Mouse (Mus musculus) activated CD4-positive, CD25-positive, alpha-beta regulatory T cell, adult 4 months (primary cell): Measurements from ENCODE around the gene Fhod1. TPM values are rescaled to one million over a fixed set of nuclear protein-coding genes. Genes with fewer than 3 reads are reported as not detected.

Experiments used
- ATAC-seq: one replicate; pipeline ENCODE4 v1.8.0; 2017
- polyA plus RNA-seq, 2 experiments: library from polyadenylated mRNA; unstranded; fragments of 100-300 nt; shearing (Covaris generic); gene quantifications; one replicate each; pipeline ENCODE4 v1.2.1; 2017

Gene Fhod1
- 1 to 10 TPM; 2.9 to 3.1 TPM for polyA plus RNA-seq

DNA sequence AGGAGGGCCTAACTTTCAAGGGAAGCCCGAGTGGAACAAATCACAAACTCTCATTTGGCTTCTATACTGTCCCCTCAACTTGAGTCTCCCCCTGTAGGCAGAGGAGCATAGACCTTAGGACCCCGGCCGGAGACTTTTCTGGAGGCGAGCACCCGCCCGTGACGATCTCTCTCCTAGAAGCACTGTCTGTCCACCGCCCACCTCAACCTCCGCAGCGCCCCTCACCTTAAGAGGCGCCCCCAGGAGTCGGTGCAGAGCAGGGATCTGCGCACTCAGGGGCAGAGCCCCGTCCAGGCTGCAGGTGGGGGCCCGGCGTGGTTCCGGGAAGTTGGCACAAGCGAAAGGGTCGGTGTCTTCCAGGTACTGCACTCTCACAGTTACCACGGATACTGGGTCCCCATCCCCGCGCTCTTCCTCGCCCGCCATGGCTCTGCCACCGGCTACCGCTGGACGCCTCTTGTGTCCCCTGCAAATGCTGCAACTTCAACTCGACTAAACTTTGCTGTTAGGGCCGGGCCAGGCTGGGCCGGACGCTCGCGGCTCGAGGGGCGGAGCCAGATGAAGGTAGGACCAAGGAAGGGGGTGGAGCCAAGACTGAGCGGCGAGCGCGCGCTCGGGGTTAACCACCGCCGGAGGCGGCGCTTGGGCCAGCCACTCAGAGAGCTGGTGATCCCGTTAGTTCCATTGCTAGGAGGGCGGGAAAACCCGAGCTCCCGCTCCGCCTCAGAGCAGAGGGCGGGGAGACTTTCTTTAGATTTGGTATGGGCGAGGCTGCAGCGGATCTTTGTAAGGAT lies at the start of gene Fhod1:
Fhod1 (minus strand) TSS at position 526 of the 794 bp plus-strand sequence.
- peak; percentile 89 for ATAC-seq

DNA sequence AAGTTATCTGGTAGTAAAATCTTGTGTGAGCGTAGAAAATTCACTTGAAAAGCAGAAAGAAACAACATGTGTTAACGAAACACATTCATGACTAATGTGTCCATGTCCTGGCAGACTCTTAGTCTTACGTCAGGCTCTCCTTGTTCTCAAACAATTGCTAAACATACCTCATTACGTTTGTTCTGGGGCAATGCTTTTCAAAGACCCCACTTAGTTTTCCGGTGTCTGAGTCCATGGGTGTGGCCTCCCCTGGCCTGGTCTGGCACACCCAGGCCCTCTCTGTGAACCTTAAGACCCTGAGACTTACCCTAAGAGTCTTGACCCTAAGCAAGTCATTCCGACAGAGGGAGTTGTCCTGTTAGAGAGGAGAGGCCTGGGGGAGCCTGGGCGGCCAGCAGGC lies 46.2 kb upstream of the Fhod1 start:
- ATAC-seq: no peak

DNA sequence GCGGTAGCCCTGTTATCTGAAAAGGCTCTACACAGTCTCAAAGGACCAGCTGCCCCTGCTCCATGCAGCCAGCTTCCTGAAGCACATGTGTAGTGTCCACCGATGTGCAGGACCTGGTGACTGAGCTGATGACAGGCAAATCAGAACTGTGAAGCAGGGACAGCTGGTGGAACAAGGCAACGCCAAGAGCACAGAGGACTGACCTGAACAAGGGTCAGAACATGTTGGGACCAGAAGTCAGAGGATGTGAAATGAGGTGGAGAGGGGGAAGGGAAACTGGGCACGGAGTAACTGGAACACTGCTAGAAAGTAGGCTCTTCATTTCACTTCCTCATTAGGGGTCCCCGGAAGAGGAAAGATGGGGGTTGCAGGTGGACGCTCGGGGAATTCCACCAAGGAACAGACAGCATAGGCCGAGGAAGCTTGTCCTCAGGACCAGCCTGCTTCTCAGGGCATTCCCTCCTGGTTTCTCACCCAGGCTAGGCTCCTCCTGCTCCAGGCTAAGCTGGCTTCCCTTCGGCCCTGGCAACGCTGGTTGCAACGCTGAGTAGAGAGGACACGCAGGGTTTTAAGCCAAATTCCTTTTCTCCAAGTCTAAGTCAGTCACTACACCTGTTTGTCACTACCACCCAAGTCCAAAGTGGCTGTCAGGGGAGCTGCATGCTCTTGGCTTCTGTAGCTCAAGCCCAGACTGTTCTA lies 45.5 kb upstream of the Fhod1 start:
- no peak for ATAC-seq

DNA sequence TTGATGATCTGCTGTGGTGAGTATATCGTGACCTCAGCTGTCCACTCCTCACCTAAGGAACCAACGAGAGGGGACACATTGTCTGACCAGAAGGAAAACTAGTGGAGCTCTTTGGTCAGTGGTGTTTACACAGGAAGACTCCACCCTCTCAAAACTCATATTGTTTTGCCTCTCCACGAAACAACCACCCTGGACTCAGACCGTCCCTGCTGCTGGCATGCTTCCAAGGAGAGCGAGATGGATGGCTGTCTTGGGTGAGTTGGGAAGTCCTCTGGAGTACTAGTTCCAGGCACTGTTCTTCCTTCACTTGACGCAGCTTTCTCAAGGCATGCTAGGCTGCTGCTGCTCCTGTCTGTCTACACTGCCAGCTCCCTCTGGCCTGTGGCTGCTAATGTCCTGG lies 41.3 kb upstream of the Fhod1 start:
- no peak for ATAC-seq

GRCm38 (mm10) chr8:105387151-105387550 lies 39.4 kb upstream of the Fhod1 start:
- ATAC-seq: no peak

DNA sequence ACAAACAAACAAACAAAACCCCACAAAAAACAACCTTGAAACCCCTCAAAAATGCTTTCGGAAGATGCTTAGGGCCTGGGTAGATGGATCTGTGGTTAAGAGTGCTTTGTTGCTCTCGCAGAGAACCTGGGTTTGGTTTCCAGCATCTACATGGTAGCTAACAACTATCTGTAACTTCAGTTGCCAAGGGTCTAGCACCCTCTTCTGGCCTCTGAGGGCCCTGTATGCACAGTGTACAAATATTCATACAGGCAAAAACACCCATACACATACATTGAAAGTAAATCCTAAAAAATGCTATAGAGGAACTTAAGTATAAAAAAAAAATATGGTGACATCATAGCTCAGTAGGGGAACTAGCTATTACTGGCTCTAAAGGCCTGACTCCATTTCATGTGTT lies 36.3 kb upstream of the Fhod1 start:
- ATAC-seq: no peak

DNA sequence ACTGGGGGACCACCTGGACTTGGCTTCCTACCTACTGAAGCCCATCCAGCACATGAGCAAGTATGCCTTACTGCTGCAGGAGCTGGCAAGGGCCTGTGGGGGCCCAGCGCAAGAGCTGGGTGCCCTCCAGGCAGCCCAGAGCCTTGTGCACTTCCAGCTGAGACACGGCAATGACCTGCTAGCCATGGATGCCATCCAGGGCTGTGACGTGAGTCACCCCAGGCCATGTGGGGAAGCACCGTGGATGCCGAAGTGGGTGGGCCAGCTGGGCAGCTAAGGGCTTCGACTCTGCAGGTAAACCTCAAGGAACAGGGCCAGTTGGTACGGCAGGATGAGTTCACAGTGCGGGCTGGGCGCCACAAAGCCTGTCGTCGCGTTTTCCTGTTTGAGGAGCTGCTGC lies 32.6 kb upstream of the Fhod1 start:
- ATAC-seq: no peak

- no peak for ATAC-seq
These were observed 30.9 kb upstream of the Fhod1 start for GRCm38 (mm10) chr8:105378673-105379072.

GRCm38 (mm10) chr8:105374513-105374966 lies 26.8 kb upstream of the Fhod1 start:
- no peak for ATAC-seq

GRCm38 (mm10) chr8:105373032-105373431 lies 25.3 kb upstream of the Fhod1 start, which contains the start of gene Plekhg4:
TSS of gene Plekhg4 (plus strand) at chr8:105373274.
- ATAC-seq: no peak

DNA sequence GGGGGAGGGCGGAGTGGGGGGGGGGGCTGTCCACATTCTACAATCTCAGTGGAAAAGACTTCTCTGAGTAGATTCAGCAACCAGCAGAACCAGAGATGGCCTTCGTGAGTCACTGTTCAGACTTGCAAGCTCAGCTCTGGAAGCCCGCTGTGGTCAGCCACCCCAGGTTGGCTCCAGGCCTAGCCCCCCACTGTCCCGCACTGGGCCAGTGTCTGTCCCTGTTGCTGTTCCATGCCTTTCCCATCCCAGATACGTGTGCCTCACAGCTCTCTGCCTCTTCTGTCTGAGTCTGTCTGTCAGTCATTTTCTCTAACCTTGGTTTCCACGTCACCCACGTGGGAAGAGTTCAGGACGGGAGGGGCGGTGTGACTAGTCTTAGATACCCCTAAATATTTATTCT lies 24.7 kb upstream of the Fhod1 start:
- no peak for ATAC-seq

DNA sequence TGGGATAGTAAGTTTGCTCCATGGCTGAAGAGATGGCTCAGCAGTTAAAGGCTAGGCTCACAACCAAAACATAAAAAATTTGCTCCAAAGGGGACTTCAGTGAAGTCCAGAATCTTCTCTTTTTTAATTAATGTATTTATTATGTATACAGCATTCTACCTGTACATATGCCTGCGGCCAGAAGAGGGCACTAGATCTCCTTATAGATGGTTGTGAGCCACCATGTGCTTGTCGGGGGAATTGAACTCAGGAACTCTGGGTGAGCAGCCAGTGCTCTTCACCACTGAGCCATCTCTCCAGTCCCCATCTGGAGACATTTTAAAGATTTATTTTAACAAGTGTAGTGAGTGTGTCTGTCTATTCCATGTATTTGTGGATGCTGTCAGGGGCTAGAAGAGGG lies 19.4 kb upstream of the Fhod1 start:
- no peak for ATAC-seq

GRCm38 (mm10) chr8:105361751-105362702 lies 14.3 kb upstream of the Fhod1 start:
- no peak for ATAC-seq

- ATAC-seq: no peak
These were observed 11.9 kb upstream of the Fhod1 start for GRCm38 (mm10) chr8:105359646-105360045.

DNA sequence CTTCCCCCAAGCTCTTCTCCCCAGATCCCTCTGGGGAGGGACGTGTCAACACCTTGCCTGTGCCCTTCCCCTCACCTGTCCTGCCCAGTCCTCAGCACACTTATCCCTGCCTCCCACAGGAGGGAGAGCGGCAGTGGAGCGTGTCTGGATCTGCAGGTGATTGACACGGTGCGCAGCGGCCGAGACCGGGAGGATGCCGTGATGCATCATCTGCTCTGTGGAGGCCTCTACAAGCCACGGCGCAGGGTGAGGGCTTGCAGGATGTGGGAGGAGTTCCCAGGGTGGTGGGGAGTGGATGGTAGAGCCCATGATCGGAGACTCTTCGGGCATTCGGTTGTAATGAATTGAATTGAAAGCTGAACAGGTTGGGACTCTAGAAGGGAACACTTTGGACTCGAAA lies 11.5 kb upstream of the Fhod1 start:
- ATAC-seq: no peak

GRCm38 (mm10) chr8:105356681-105357080 lies 8.9 kb upstream of the Fhod1 start:
- no peak for ATAC-seq

- ATAC-seq: no peak
These were observed 7.6 kb upstream of the Fhod1 start for GRCm38 (mm10) chr8:105355179-105356024.

GRCm38 (mm10) chr8:105354549-105354948 lies 6.8 kb upstream of the Fhod1 start:
- no peak for ATAC-seq

GRCm38 (mm10) chr8:105353583-105354135 lies 5.9 kb upstream of the Fhod1 start:
- ATAC-seq: no peak

- no peak for ATAC-seq
These were observed 2.4 kb upstream of the Fhod1 start for GRCm38 (mm10) chr8:105350186-105350585.

- ATAC-seq: no peak
These were observed 1.5 kb upstream of the Fhod1 start for GRCm38 (mm10) chr8:105349096-105349771.
